In the genomic region with DNA sequence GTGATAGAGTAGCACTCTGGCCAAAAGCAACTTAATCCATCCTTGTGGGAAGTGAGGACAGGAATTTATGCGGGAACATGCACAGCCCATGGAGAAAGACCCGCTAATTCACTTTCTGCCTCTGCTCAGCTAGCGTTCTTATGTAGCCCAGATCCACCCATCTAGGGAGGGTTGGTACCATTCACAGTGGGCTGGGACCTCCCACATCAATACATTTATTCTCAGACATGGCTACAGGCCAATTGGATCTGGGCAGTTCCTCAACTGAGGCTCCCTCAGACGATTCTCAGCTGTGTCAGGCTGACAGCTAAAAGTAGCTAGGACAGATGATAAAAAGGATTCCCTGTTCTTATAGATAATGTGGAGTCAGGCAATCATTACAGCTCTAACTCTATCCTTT, we compare ENCODE assay signal across 1 mouse cellular context.
TF ChIP-seq lines count a peak whose summit lies in the region.

No protein-coding gene starts in this region.

TF ChIP-seq in CH12.LX, 34 proteins besides CTCF, POLR2A, EP300 and RAD21:
- TF ChIP-seq BHLHE40 (IDR thresholded peaks at IDR 0.05; ENCODE audit: low read depth, low read length) (no peak), KAT2A (IDR thresholded peaks at IDR 0.05; ENCODE audit: insufficient replicate concordance, low read length) (no peak), MAX (IDR thresholded peaks at IDR 0.05; ENCODE audit: low read length) (no peak), UBTF (IDR thresholded peaks at IDR 0.05; ENCODE audit: low read depth, low read length) (no peak), NELFE (IDR thresholded peaks at IDR 0.05; ENCODE audit: low read depth, low read length) (no peak), NRF1 (IDR thresholded peaks at IDR 0.05; ENCODE audit: low read depth, low read length) (no peak), TBP (conservative IDR thresholded peaks at IDR 0.05; ENCODE audit: low read depth, low read length) (no peak), MXI1 (IDR thresholded peaks at IDR 0.05; ENCODE audit: low read depth, low read length) (no peak), E2F4 (IDR thresholded peaks at IDR 0.05; ENCODE audit: insufficient replicate concordance, low read depth, low read length) (no peak), MAZ (IDR thresholded peaks at IDR 0.05; ENCODE audit: low read depth, low read length) (no peak), MYC (IDR thresholded peaks at IDR 0.05; ENCODE audit: low read depth, low read length) (no peak), JUN (IDR thresholded peaks at IDR 0.05; ENCODE audit: insufficient read depth, low read depth, low read length) (no peak), PAX5 (IDR thresholded peaks at IDR 0.05; ENCODE audit: low read length) (no peak), ZC3H11A (IDR thresholded peaks at IDR 0.05; ENCODE audit: low read depth, low read length) (no peak), POLR2AphosphoS2 (IDR thresholded peaks at IDR 0.05; ENCODE audit: low read depth, low read length) (no peak), MAFK (IDR thresholded peaks at IDR 0.05; ENCODE audit: insufficient replicate concordance, low read length) (no peak), JUND (conservative IDR thresholded peaks at IDR 0.05; ENCODE audit: low read depth, low read length) (no peak)
TF ChIP-seq in CH12.LX: peak in this region for 0.
